ENCODE assay signal across 10 mouse cellular contexts in the genomic region with DNA sequence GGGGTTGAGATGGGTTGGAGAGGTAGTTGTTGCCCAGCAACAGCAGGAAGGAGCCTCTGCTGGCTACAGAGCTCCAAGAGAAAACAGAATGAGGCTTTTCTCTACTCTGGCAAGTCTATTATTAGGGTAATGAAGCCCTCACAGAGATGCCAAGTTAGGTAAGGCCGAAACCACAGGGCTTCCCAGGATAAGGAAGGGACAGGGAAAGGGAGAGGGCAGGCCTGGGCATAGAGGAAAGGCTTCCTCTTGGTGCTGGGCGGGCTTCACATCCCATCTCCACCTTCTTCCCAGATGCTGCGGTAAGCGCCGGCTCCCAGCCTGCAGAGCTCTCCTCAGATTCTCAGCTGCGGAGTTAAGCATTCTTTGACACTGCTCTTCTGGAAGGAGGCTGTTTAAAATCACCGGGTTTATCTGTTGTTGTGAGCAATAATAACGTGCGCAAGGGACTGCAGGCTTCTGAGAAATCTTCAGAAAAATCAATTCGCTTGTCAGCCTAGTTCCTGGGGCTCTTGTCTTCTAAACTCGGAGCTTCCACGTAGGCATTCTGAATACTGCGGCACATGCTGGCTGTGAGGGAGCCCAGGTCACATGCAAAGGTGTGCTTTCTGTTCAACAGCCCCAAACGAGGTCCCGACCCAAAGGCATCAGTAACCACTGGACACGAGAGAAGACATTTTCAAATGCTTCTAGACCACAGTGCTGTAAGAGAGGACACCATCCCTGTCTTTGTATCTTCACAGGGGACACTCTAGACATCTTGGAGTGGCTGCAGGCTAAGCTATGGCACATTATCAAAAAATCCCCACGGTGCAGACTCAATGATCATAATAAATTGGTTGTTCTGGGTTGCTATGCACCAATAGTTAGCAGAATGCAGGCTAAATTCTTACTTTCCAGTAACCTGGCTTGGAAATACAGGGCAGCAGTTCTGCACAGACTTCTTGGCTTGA. TPM values are rescaled to one million over a fixed set of nuclear protein-coding genes. Genes with fewer than 3 reads are reported as not detected.
DNase-seq lines count a peak whose midpoint lies in the region; ATAC-seq and TF ChIP-seq lines count a peak whose summit lies in the region.
"Had no signal": no experiment of that assay in that cellular context is flagged by ENCODE, and none has a peak within 500 bp of the region (broad histone marks: within the 10 kb centered on the region; RNA-seq: fewer than 3 reads in every experiment).

No protein-coding gene starts in this region.

- H3K4me3 ChIP-seq in heart, embryonic 16.5 days (ENCODE audit: low read length) = peak overlapping the region; percentile 18; the same call in 1 of the 2 replicates
- no peak overlapping the region for H3K4me3 ChIP-seq in embryonic facial prominence, embryonic 14.5 days (ENCODE audit: low read depth, low read length)
- H3K4me3 ChIP-seq in neural tube, embryonic 14.5 days (ENCODE audit: low read depth, low read length) = no peak overlapping the region
- no peak overlapping the region for H3K4me3 ChIP-seq in gastrocnemius, adult 2 months

- intact Hi-C loops in heart, postnatal 25 days (cut with DNase I) = no loop called here
- intact Hi-C loops in left cerebral cortex, postnatal 14 days (cut with DNase I) = no loop called here
- intact Hi-C loops in gastrocnemius, adult 2 months (cut with DNase I) = no loop called here

- no peak overlapping the region for H3K9ac ChIP-seq in heart, embryonic 16.5 days (ENCODE audit: low read length)
- no peak overlapping the region for H3K9ac ChIP-seq in embryonic facial prominence, embryonic 14.5 days (ENCODE audit: low read depth, low read length)
- no peak overlapping the region for H3K9ac ChIP-seq in neural tube, embryonic 14.5 days (replicated peaks; ENCODE audit: low read depth, low read length)

- H3K4me2 ChIP-seq in heart, embryonic 16.5 days (ENCODE audit: low read depth, low read length) = peak overlapping the region; percentile 44
- peak overlapping the region; percentile 11; the same call in 1 of the 2 replicates for H3K4me2 ChIP-seq in embryonic facial prominence, embryonic 14.5 days (ENCODE audit: low read depth, low read length)
- 0 out of 2 replicates have a peak overlapping the region, but pooled peaks have one; percentile 7 for H3K4me2 ChIP-seq in neural tube, embryonic 14.5 days (ENCODE audit: low read depth, low read length)

- no peaks in the 10 kb centered on the region for H3K9me3 ChIP-seq in heart, embryonic 16.5 days (replicated peaks; ENCODE audit: control insufficient read depth, low read length)
- H3K9me3 ChIP-seq in embryonic facial prominence, embryonic 14.5 days (ENCODE audit: control insufficient read depth, low read length) = no peaks in the 10 kb centered on the region
- no peaks in the 10 kb centered on the region for H3K9me3 ChIP-seq in neural tube, embryonic 14.5 days (ENCODE audit: control insufficient read depth, low read length)

- H3K36me3 ChIP-seq in heart, embryonic 16.5 days (ENCODE audit: control insufficient read depth, insufficient read depth) = no peaks in the 10 kb centered on the region
- H3K36me3 ChIP-seq in embryonic facial prominence, embryonic 14.5 days (ENCODE audit: control insufficient read depth, insufficient read depth, low read length) = no peaks in the 10 kb centered on the region
- H3K36me3 ChIP-seq in neural tube, embryonic 14.5 days (ENCODE audit: control insufficient read depth, insufficient read depth, low read length) = no peaks in the 10 kb centered on the region

- no peak for ATAC-seq in heart, embryonic 16.5 days (replicated peaks; ENCODE audit: extremely low read depth, insufficient read depth, low FRiP score)
- no peak for ATAC-seq in embryonic facial prominence, embryonic 14.5 days (ENCODE audit: low read depth)
- ATAC-seq in neural tube, embryonic 14.5 days (ENCODE audit: low read depth) = peak; percentile 73
- ATAC-seq: lung, postnatal 0 days had no signal

- no peak overlapping the region for H3K27ac ChIP-seq in heart, embryonic 16.5 days (ENCODE audit: low read length)
- no peak overlapping the region for H3K27ac ChIP-seq in embryonic facial prominence, embryonic 14.5 days (replicated peaks; ENCODE audit: low read depth, low read length)
- no peak overlapping the region; the same call in 1 of the 2 replicates for H3K27ac ChIP-seq in neural tube, embryonic 14.5 days (ENCODE audit: low read depth, low read length)
- H3K27ac ChIP-seq in gastrocnemius, adult 2 months = no peak overlapping the region

- no peaks in the 10 kb centered on the region for H3K4me1 ChIP-seq in heart, embryonic 16.5 days (ENCODE audit: control insufficient read depth, insufficient read depth, low read length)
- H3K4me1 ChIP-seq in embryonic facial prominence, embryonic 14.5 days (ENCODE audit: control insufficient read depth, insufficient read depth, low read length) = peaks cover 8% of the 10 kb centered on the region
- peaks cover 10% of the 10 kb centered on the region; the same call in 1 of the 2 replicates for H3K4me1 ChIP-seq in neural tube, embryonic 14.5 days (ENCODE audit: control insufficient read depth, insufficient read depth, low read length)

- no peak for TF ChIP-seq CTCF in gastrocnemius, adult 2 months (IDR thresholded peaks at IDR 0.05)

- no peak for DNase-seq in heart, postnatal 25 days (ENCODE audit: low spot score)
- no peak for DNase-seq in embryonic facial prominence, embryonic 14.5 days (ENCODE audit: low spot score)
- peak; percentile 15 to 24 for DNase-seq in left cerebral cortex, postnatal 14 days (ENCODE audit: low spot score in 2 of 2)
- no peak for DNase-seq in gastrocnemius, adult 2 months
- no peak for DNase-seq in lung, postnatal 4 days
- no peak for DNase-seq in adipocyte (ENCODE audit: low spot score)
- DNase-seq: adrenal gland, postnatal 36 days had no signal

- peaks cover 12% of the 10 kb centered on the region for H3K27me3 ChIP-seq in heart, embryonic 16.5 days (ENCODE audit: control insufficient read depth, insufficient read depth, low read length)
- H3K27me3 ChIP-seq in embryonic facial prominence, embryonic 14.5 days (replicated peaks; ENCODE audit: control insufficient read depth, insufficient read depth, low read length) = peaks cover 23% of the 10 kb centered on the region
- H3K27me3 ChIP-seq in neural tube, embryonic 14.5 days (ENCODE audit: control insufficient read depth, insufficient read depth, low read length) = no peaks in the 10 kb centered on the region

- 12% methylated on average over 17 of the region's 17 CpGs for WGBS in heart, embryonic 16.5 days
- WGBS in embryonic facial prominence, embryonic 14.5 days = 10% methylated on average over 17 of the region's 17 CpGs
- 14% methylated on average over 16 of the region's 17 CpGs for WGBS in neural tube, embryonic 14.5 days

RNA-seq across cellular contexts. Expression of a gene that starts 18.3 kb away (rescaled TPM):
- 6.0 and 8.5 TPM in 2 replicates for polyA plus RNA-seq in heart, embryonic 16.5 days (2015; fragmentation: Nextera tagmentation; extraction: Ambion mirVana)
- total RNA-seq in heart, postnatal 25 days (2021) = 1 to 10 TPM; 3.6 to 5.1 TPM
- 23.1 and 26.0 TPM in 2 replicates for polyA plus RNA-seq in embryonic facial prominence, embryonic 14.5 days (2014; fragmentation: Nextera tagmentation; extraction: Ambion mirVana)
- total RNA-seq in left cerebral cortex, postnatal 14 days (2021) = 1 to 10 TPM; 5.0 to 5.3 TPM
- 10.4 and 12.4 TPM in 2 replicates for polyA plus RNA-seq in neural tube, embryonic 14.5 days (2014; fragmentation: Nextera tagmentation; extraction: Ambion mirVana)
- 1 to 10 TPM; 4.0 to 4.4 TPM for total RNA-seq in gastrocnemius, adult 2 months (2021)

Comparison
In these comparisons a context has a peak if more than half of its experiments do, and no peak if none do; other contexts are left out.
1. DNase-seq: peak in left cerebral cortex, postnatal 14 days (2 of 2); none in heart, postnatal 25 days (single experiment), embryonic facial prominence, embryonic 14.5 days (single experiment), gastrocnemius, adult 2 months (single experiment), lung, postnatal 4 days (0 of 2) and adipocyte (single experiment).
2. Peak in every context shown above with its lines, with median percentiles within 50 percentile points of each other: H3K4me2 ChIP-seq.